Mouse (Mus musculus) intestine, embryonic 15.5 days (tissue): ENCODE data around the gene Tfpi. TPM values are rescaled to one million over a fixed set of nuclear protein-coding genes. Genes with fewer than 3 reads are reported as not detected.

Experiments used
- ATAC-seq: fragments of 200-750 bp; cut with Nextera tagmentation; 2 replicates; pipeline ENCODE4 v1.8.0; 2017; ENCODE audit warnings: moderate TSS enrichment, moderate library complexity
- H3K27ac ChIP-seq: fragments of 300-500 bp; sonication (generic); 2 replicates; pipeline ENCODE4 v1.5.1; 2015; ENCODE audit warnings: mild to moderate bottlenecking, inconsistent platforms
- H3K27me3 ChIP-seq: fragments of 300-500 bp; sonication (generic); replicated peaks from 2 replicates; pipeline ENCODE4 v1.6.1; 2015; ENCODE audit warnings: inconsistent platforms
- H3K36me3 ChIP-seq: fragments of 300-500 bp; sonication (generic); 2 replicates; pipeline ENCODE4 v1.6.1; 2015; ENCODE audit warnings: inconsistent platforms
- H3K4me1 ChIP-seq: fragments of 300-500 bp; sonication (generic); replicated peaks from 2 replicates; pipeline ENCODE4 v1.6.1; 2015; ENCODE audit warnings: inconsistent platforms
- H3K4me2 ChIP-seq: fragments of 300-500 bp; sonication (generic); replicated peaks from 2 replicates; pipeline ENCODE4 v1.6.1; 2015; ENCODE audit warnings: mild to moderate bottlenecking, inconsistent platforms
- H3K4me3 ChIP-seq: fragments of 300-500 bp; sonication (generic); replicated peaks from 2 replicates; pipeline ENCODE4 v1.5.1; 2015; ENCODE audit warnings: inconsistent platforms
- H3K9ac ChIP-seq: fragments of 300-500 bp; sonication (generic); 2 replicates; pipeline ENCODE4 v1.6.1; 2015; ENCODE audit warnings: inconsistent platforms
- H3K9me3 ChIP-seq: fragments of 300-500 bp; sonication (generic); 2 replicates; pipeline ENCODE4 v1.6.1; 2016; ENCODE audit warnings: inconsistent platforms
- WGBS: fragments of 180-500 bp; shearing (Covaris S2); methylation state at CpG from one replicate; pipeline ENCODE4 v1.1.7; 2015; 5-methylcytosine and 5-hydroxymethylcytosine counted together
- polyA plus RNA-seq: library from polyadenylated mRNA; unstranded; fragments of >200 nt; fragmentation: Nextera tagmentation; extraction: Ambion mirVana; gene quantifications from 2 replicates; pipeline ENCODE4 v1.2.1, GENCODE M21; 2015

Gene Tfpi
- polyA plus RNA-seq, 1 experiment from 2014 or later: 46.9 TPM

- Histone ChIP-seq H3K4me1 (no peaks in the 10 kb centered on the region), H3K4me2 (no peak overlapping the region), H3K36me3 (no peaks in the 10 kb centered on the region), H3K4me3 (no peak overlapping the region), H3K27me3 (no peaks in the 10 kb centered on the region), H3K27ac (no peak overlapping the region), H3K9me3 (no peaks in the 10 kb centered on the region), H3K9ac (no peak overlapping the region)
- ATAC-seq: no peak
- WGBS: 77% methylated on average over 6 of the region's 6 CpGs
Measured at GRCm38 (mm10) chr2:84384911-84385693, 91.5 kb downstream of the Tfpi start.

- Histone ChIP-seq H3K9ac (no peak overlapping the region), H3K4me3 (no peak overlapping the region), H3K4me1 (no peaks in the 10 kb centered on the region), H3K27ac (no peak overlapping the region), H3K4me2 (no peak overlapping the region), H3K27me3 (no peaks in the 10 kb centered on the region), H3K9me3 (no peaks in the 10 kb centered on the region), H3K36me3 (no peaks in the 10 kb centered on the region)
- no peak for ATAC-seq
- WGBS: 72% methylated on average over 4 of the region's 4 CpGs
Measured at GRCm38 (mm10) chr2:84383828-84384227, 92.7 kb downstream of the Tfpi start.

Other genes with a start within 250 kb of the Tfpi start
- gene Calcrl, start 51.4 kb downstream of the Tfpi start, polyA plus RNA-seq: 24.0 and 30.8 TPM in 2 replicates
- gene Ctnnd1, start 174.0 kb upstream of the Tfpi start, polyA plus RNA-seq: 60.7 and 64.4 TPM in 2 replicates
- 0.05 and 0.06 TPM in 2 replicates for gene Btbd18, start 182.3 kb upstream of the Tfpi start, polyA plus RNA-seq
- 225 and 234 TPM in 2 replicates for gene Selenoh, start 194.0 kb upstream of the Tfpi start, polyA plus RNA-seq
- not detected in 2 replicates for gene Gm28635, start 201.3 kb upstream of the Tfpi start, polyA plus RNA-seq
- gene Med19, start 201.6 kb upstream of the Tfpi start, polyA plus RNA-seq: 32.5 and 34.7 TPM in 2 replicates
- 140 and 144 TPM in 2 replicates for gene Tmx2, start 202.4 kb upstream of the Tfpi start, polyA plus RNA-seq
- gene Zdhhc5, start 238.4 kb upstream of the Tfpi start, polyA plus RNA-seq: 24.6 and 26.5 TPM in 2 replicates